Mouse (Mus musculus) mature B cell (primary cell): Measurements from ENCODE around the gene Mmp19.

ENCODE experiments used
- in situ Hi-C: fragments of 300-500 bp; cut with MboI; formaldehyde crosslinking; loops from 2 replicates; pipeline ENCODE4 v1.14.3; 2019

Mmp19 gene

DNA sequence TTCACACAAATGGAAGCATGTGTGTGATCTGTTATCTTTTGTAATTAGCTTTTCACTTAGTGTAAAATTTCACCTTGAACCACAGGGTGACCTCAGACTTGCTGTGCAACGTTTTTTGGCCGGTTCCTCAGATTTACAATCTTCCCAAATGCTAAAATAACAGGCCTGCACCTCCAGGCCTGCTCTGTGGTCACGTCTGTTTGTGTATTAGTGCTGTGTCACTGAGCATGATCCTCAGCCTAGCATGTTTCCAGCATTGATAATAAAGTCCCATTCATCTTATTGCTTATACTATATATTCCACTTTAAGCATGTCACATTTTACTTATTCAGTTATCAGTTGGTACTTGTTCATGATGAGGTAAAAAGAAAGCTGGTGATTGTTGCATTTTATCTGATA lies 59.6 kb downstream of the Mmp19 start:
- in situ Hi-C loops: no loop called here
